7 mouse cellular contexts compared by ENCODE assay signal in genomic region chr14:57524671-57525387, GRCm38 (mm10). TPM values are rescaled to one million over a fixed set of nuclear protein-coding genes. Genes with fewer than 3 reads are reported as not detected.
A peak's percentile ranks its signal among the peaks of the same experiment; 100 is the strongest.
DNase-seq lines count a peak whose midpoint lies in the region; ATAC-seq and TF ChIP-seq lines count a peak whose summit lies in the region.

Il17d (plus strand) TSS chr14:57524777.

- 0 out of 2 replicates have a peak, but pooled peaks have one; percentile 8 for ATAC-seq in stomach, embryonic 14.5 days (ENCODE audit: insufficient number of reproducible peaks, insufficient read depth, low FRiP score, low read depth)

- peaks cover 13% of the 10 kb centered on the region for H3K4me1 ChIP-seq in ES-Bruce4 (ENCODE audit: control insufficient read depth, insufficient read depth, low read length)
- H3K4me1 ChIP-seq in heart, embryonic 10.5 days: peaks cover 18% of the 10 kb centered on the region
- H3K4me1 ChIP-seq in stomach, embryonic 14.5 days (ENCODE audit: control insufficient read depth, insufficient read depth, low read length): no peaks in the 10 kb centered on the region

- H3K4me3 ChIP-seq in ES-Bruce4 (ENCODE audit: low read depth, low read length): peak within 1 kb of the TSS; percentile 89
- peak within 1 kb of the TSS; percentile 92 for H3K4me3 ChIP-seq in heart, embryonic 10.5 days
- H3K4me3 ChIP-seq in stomach, embryonic 14.5 days (ENCODE audit: low read depth, low read length): peak within 1 kb of the TSS; percentile 63

- TF ChIP-seq POLR2A in ES-Bruce4 (IDR thresholded peaks at IDR 0.05; ENCODE audit: insufficient read depth, low read length): no peak

- no peak for TF ChIP-seq EP300 in ES-Bruce4 (IDR thresholded peaks at IDR 0.05; ENCODE audit: insufficient read depth, low read depth, low read length)

- H3K9me3 ChIP-seq in ES-Bruce4 (replicated peaks; ENCODE audit: control insufficient read depth, insufficient read depth, low read length, poor library complexity, severe bottlenecking): no peaks in the 10 kb centered on the region
- H3K9me3 ChIP-seq in heart, embryonic 10.5 days: no peaks in the 10 kb centered on the region
- H3K9me3 ChIP-seq in stomach, embryonic 14.5 days (ENCODE audit: control insufficient read depth, low read depth, low read length): no peaks in the 10 kb centered on the region

- H3K9ac ChIP-seq in ES-Bruce4 (ENCODE audit: low read depth, poor library complexity, severe bottlenecking): peak within 1 kb of the TSS; percentile 98
- peak within 1 kb of the TSS; percentile 60 for H3K9ac ChIP-seq in stomach, embryonic 14.5 days (replicated peaks; ENCODE audit: low read depth, low read length)

- TF ChIP-seq CTCF in ES-Bruce4 (IDR thresholded peaks at IDR 0.05; ENCODE audit: low read depth, low read length): no peak

- 8% methylated on average over 104 of the region's 104 CpGs for WGBS in heart, embryonic 10.5 days
- WGBS in stomach, embryonic 14.5 days: 1% methylated on average over 78 of the region's 104 CpGs

- H3K27me3 ChIP-seq in ES-Bruce4 (ENCODE audit: control insufficient read depth, insufficient read depth, low read length, poor library complexity, severe bottlenecking): no peaks in the 10 kb centered on the region
- peaks cover 59% of the 10 kb centered on the region for H3K27me3 ChIP-seq in heart, embryonic 10.5 days (ENCODE audit: insufficient read depth, poor library complexity, severe bottlenecking)
- H3K27me3 ChIP-seq in stomach, embryonic 14.5 days (ENCODE audit: control insufficient read depth, insufficient read depth, low read length): no peaks in the 10 kb centered on the region

- no peaks in the 10 kb centered on the region; the same call in 1 of the 2 replicates for H3K36me3 ChIP-seq in ES-Bruce4 (ENCODE audit: control insufficient read depth, insufficient read depth, low read length, poor library complexity, severe bottlenecking)
- H3K36me3 ChIP-seq in heart, embryonic 10.5 days: no peaks in the 10 kb centered on the region
- no peaks in the 10 kb centered on the region for H3K36me3 ChIP-seq in stomach, embryonic 14.5 days (ENCODE audit: control insufficient read depth, insufficient read depth, low read length)

- H3K4me2 ChIP-seq in stomach, embryonic 14.5 days (replicated peaks; ENCODE audit: low read depth, low read length): peak within 1 kb of the TSS; percentile 77

- H3K27ac ChIP-seq in ES-Bruce4 (ENCODE audit: insufficient read depth, low read length): peak within 1 kb of the TSS; percentile 51
- H3K27ac ChIP-seq in heart, embryonic 10.5 days: peak within 1 kb of the TSS; percentile 79
- peak within 1 kb of the TSS; percentile 76 for H3K27ac ChIP-seq in stomach, embryonic 14.5 days (ENCODE audit: low read length)

- peak; percentile 55 for DNase-seq in CD4-positive, CD25-positive, alpha-beta regulatory T cell, adult 2 months (ENCODE audit: low read depth, low spot score)
- DNase-seq in cerebellum, postnatal 36 days: peak; percentile 54 to 66
- no peak for DNase-seq in heart, embryonic 10.5 days (ENCODE audit: low spot score)
- DNase-seq in kidney, postnatal 10 days: peak; percentile 61
- peak; percentile 50 for DNase-seq in lung, postnatal 14 days

RNA-seq across cellular contexts. Expression of gene Il17d, which starts in this region (rescaled TPM):
- polyA plus RNA-seq in ES-Bruce4 (2011; ENCODE audit: insufficient read depth, insufficient read length, low read depth, missing spikeins): 1.4 and 2.1 TPM in 2 replicates
- 0.55 and 1.3 TPM in 2 replicates for polyA plus RNA-seq in heart, embryonic 10.5 days (2016; fragmentation: Nextera tagmentation; extraction: Ambion mirVana)
- polyA plus RNA-seq in stomach, embryonic 14.5 days (2014; fragmentation: Nextera tagmentation; extraction: Ambion mirVana): 3.4 and 4.4 TPM in 2 replicates
